Mouse (Mus musculus) spleen, postnatal 0 days (tissue): Measurements from ENCODE around the gene Cntrl. TPM values are rescaled to one million over a fixed set of nuclear protein-coding genes. Genes with fewer than 3 reads are reported as not detected.

Source experiments
- polyA plus RNA-seq: library from polyadenylated mRNA; unstranded; fragments of >200 nt; fragmentation: Nextera tagmentation; extraction: Ambion mirVana; gene quantifications from 2 replicates; pipeline ENCODE4 v1.2.1, GENCODE M21; 2015

Cntrl gene
- 21.1 and 24.2 TPM in 2 replicates for polyA plus RNA-seq

GRCm38 (mm10) chr2:35109141-35109923, at the start of gene Cntrl:
Gene Cntrl, plus strand, starts transcription at chr2:35109492.

GRCm38 (mm10) chr2:35061338-35061737, 48.0 kb upstream of the Cntrl start, which contains the start of gene Hc:
Gene Hc, minus strand, starts transcription at chr2:35061438.

GRCm38 (mm10) chr2:35101443-35101842, 7.8 kb upstream of the Cntrl start, which contains the start of gene AI182371:
Gene AI182371, minus strand, starts transcription at chr2:35101543.

GRCm38 (mm10) chr2:35200898-35201668, 91.8 kb downstream of the Cntrl start, which contains the start of gene Rab14:
Gene Rab14, minus strand, starts transcription at chr2:35201120.

Other genes starting within 250 kb of the Cntrl start
- gene Cutal, start 235.1 kb upstream of the Cntrl start, polyA plus RNA-seq: 0.11 and 0.19 TPM in 2 replicates
- gene Psmd5, start 234.5 kb upstream of the Cntrl start, polyA plus RNA-seq: 70.9 and 75.4 TPM in 2 replicates
- gene Phf19, start 195.5 kb upstream of the Cntrl start, polyA plus RNA-seq: 3.1 and 3.4 TPM in 2 replicates
- 5.5 and 6.4 TPM in 2 replicates for gene Traf1, start 147.7 kb upstream of the Cntrl start, polyA plus RNA-seq
- gene Hc, start 48.1 kb upstream of the Cntrl start, polyA plus RNA-seq: 0.17 and 0.32 TPM in 2 replicates
- 0.47 and 0.51 TPM in 2 replicates for gene AI182371, start 7.9 kb upstream of the Cntrl start, polyA plus RNA-seq
- gene Rab14, start 91.6 kb downstream of the Cntrl start, polyA plus RNA-seq: 186 and 220 TPM in 2 replicates
- gene Gsn, start 146.9 kb downstream of the Cntrl start, polyA plus RNA-seq: 126 and 163 TPM in 2 replicates
- 158 and 179 TPM in 2 replicates for gene Stom, start 227.5 kb downstream of the Cntrl start, polyA plus RNA-seq